Mouse (Mus musculus) kidney, embryonic 14.5 days (tissue): ENCODE measurements around the gene Tmem143. TPM values are rescaled to one million over a fixed set of nuclear protein-coding genes. Genes with fewer than 3 reads are reported as not detected.

Experiments used
- ATAC-seq: fragments of 200-750 bp; cut with Nextera tagmentation; 2 replicates; pipeline ENCODE4 v1.8.0; 2017; ENCODE audit warnings: moderate number of reproducible peaks, mild to moderate bottlenecking, moderate TSS enrichment, moderate library complexity; ENCODE audit not compliant: low FRiP score, low TSS enrichment
- H3K27ac ChIP-seq: fragments of 300-500 bp; sonication (generic); 2 replicates; pipeline ENCODE4 v1.5.1; 2014; ENCODE audit warnings: low read depth, mild to moderate bottlenecking, low read length, moderate library complexity, mixed read lengths
- H3K27me3 ChIP-seq: fragments of 300-500 bp; sonication (generic); 2 replicates; pipeline ENCODE4 v1.6.1; 2014; ENCODE audit warnings: mild to moderate bottlenecking, low read length; ENCODE audit not compliant: control insufficient read depth, insufficient read depth
- H3K36me3 ChIP-seq: fragments of 300-500 bp; sonication (generic); 2 replicates; pipeline ENCODE4 v1.6.1; 2014; ENCODE audit warnings: low read length, mixed read lengths; ENCODE audit not compliant: control insufficient read depth, insufficient read depth
- H3K4me1 ChIP-seq: fragments of 300-500 bp; sonication (generic); 2 replicates; pipeline ENCODE4 v1.6.1; 2014; ENCODE audit warnings: low read length, mixed read lengths; ENCODE audit not compliant: control insufficient read depth, insufficient read depth
- H3K4me2 ChIP-seq: fragments of 300-500 bp; sonication (generic); replicated peaks from 2 replicates; pipeline ENCODE4 v1.6.1; 2014; ENCODE audit warnings: low read depth, mild to moderate bottlenecking, low read length
- H3K4me3 ChIP-seq: fragments of 300-500 bp; sonication (generic); 2 replicates; pipeline ENCODE4 v1.5.1; 2014; ENCODE audit warnings: mild to moderate bottlenecking, low read length
- H3K9ac ChIP-seq: fragments of 300-500 bp; sonication (generic); 2 replicates; pipeline ENCODE4 v1.6.1; 2014; ENCODE audit warnings: low read depth, mild to moderate bottlenecking, low read length, moderate library complexity
- H3K9me3 ChIP-seq: fragments of 300-500 bp; sonication (generic); 2 replicates; pipeline ENCODE4 v1.6.1; 2016; ENCODE audit warnings: low read length; ENCODE audit not compliant: control insufficient read depth
- WGBS: fragments of 180-500 bp; shearing (Covaris S2); extraction: QIAGEN DNeasy Blood & Tissue Kit; methylation state at CpG from one replicate; pipeline ENCODE4 v1.1.7; 2014; 5-methylcytosine and 5-hydroxymethylcytosine counted together
- polyA plus RNA-seq: library from polyadenylated mRNA; unstranded; fragments of >200 nt; fragmentation: Nextera tagmentation; extraction: Ambion mirVana; gene quantifications from 2 replicates; pipeline ENCODE4 v1.2.1, GENCODE M21; 2014

Gene Tmem143
- polyA plus RNA-seq, 1 experiment from 2014 or later, result 4.5 TPM

DNA sequence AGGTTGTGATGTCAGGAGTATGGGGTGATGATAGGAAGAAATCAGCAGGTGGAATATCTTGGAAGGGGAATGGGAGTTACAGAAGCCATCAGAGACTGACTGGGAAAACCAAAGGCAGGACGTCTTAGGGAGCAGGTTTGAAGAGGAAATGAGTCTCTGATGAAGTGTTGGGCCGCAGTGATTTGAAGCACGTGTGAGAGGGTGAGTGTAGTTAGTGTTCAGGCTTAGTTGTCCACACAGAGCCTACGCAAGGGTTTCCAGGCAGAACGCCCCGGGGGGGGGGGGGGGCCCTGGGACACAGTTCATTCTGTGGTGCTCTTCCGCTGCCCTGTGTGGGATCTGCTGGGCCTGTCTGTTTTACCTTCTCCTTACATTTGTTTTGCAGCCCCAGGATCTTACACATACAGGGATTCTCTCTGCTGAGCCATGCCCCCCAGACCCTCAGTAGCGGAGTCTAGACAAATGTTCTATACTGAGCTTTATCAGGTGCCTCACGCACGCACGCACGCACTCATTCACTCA, 5.8 kb downstream of the Tmem143 start:
- no peaks in the 10 kb centered on the region for H3K27me3 ChIP-seq
- H3K4me1 ChIP-seq, result no peaks in the 10 kb centered on the region
- WGBS, result 81% methylated on average over 11 of the region's 12 CpGs
- no peaks in the 10 kb centered on the region for H3K36me3 ChIP-seq
- H3K27ac ChIP-seq, result no peak overlapping the region
- no peak for ATAC-seq
- H3K9me3 ChIP-seq, result no peaks in the 10 kb centered on the region
- H3K9ac ChIP-seq, result no peak overlapping the region
- no peak overlapping the region for H3K4me2 ChIP-seq
- no peak overlapping the region for H3K4me3 ChIP-seq

DNA sequence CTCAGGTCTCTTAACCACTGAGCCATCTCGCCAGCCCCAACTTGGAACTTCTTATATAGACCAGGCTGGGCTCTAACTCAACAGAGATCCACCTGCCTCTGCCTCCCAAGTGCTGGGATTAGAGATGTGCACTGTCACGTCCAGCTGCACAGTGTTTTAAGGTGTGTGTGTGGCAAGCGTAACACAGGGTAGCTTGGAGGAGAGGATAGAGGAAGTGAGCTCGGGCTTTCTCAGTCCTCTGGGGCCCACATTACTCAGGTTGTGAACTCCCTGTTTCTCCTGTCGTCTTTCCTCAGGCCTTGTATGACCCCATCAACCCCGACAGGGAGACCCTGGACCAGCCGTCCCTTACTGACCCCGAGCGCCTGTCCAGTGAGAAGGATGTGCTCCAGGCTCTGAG, 9.9 kb downstream of the Tmem143 start:
- no peak for ATAC-seq
- Histone ChIP-seq H3K36me3 (peaks cover 5% of the 10 kb centered on the region; the same call in 1 of the 2 replicates), H3K9ac (no peak overlapping the region), H3K27ac (no peak overlapping the region), H3K27me3 (no peaks in the 10 kb centered on the region), H3K4me3 (no peak overlapping the region), H3K4me2 (no peak overlapping the region), H3K9me3 (no peaks in the 10 kb centered on the region), H3K4me1 (no peaks in the 10 kb centered on the region)
- 79% methylated on average over 9 of the region's 9 CpGs for WGBS

DNA sequence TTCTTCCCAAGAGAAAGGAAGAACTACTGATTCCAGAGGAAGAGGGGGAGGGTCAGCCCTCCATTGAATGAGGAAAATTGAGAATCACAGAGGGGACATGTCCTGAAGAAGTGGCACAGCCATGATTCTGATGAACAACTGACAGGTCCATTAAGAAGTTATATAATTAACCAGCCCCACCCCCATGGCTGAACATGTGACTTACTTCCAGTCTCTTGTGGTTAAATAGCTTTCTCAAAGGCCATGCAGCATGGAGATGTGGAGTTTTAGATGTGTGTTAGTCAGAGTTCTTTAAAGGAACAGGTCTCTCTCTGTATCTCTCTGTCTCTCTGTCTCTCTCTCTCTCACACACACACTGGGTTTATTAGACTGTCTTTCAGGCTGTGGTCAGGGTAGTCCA, 11.6 kb downstream of the Tmem143 start:
- Histone ChIP-seq H3K4me3 (no peak overlapping the region), H3K27me3 (no peaks in the 10 kb centered on the region), H3K4me2 (no peak overlapping the region), H3K36me3 (peaks cover 5% of the 10 kb centered on the region; the same call in 1 of the 2 replicates), H3K9ac (no peak overlapping the region), H3K27ac (no peak overlapping the region), H3K4me1 (no peaks in the 10 kb centered on the region), H3K9me3 (no peaks in the 10 kb centered on the region)
- no peak for ATAC-seq

DNA sequence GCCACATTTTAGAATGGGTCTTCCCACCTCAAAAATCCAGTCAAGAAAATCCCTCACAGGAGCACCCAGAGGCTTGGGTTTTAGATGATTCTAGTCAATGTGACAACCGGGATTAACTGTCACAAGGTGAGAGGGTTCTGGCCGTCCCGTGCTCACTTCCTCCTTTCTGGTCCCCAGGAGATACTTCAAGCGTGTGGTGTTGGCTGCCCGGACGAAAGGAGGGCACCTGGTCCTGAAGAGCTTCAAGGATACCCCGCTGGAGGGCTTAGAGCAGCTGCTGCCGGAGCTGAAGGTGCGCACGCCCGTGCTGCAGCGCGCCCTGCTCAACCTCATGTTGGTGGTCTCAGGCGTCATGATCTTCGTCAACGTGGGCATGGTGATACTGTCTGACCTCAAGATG, 12.4 kb downstream of the Tmem143 start:
- no peaks in the 10 kb centered on the region for H3K27me3 ChIP-seq
- H3K36me3 ChIP-seq, result peaks cover 5% of the 10 kb centered on the region; the same call in 1 of the 2 replicates
- H3K9me3 ChIP-seq, result no peaks in the 10 kb centered on the region
- no peak for ATAC-seq
- no peak overlapping the region for H3K27ac ChIP-seq
- WGBS, result 91% methylated on average over 16 of the region's 16 CpGs
- H3K4me2 ChIP-seq, result no peak overlapping the region
- no peak overlapping the region for H3K9ac ChIP-seq
- no peak overlapping the region for H3K4me3 ChIP-seq
- no peaks in the 10 kb centered on the region for H3K4me1 ChIP-seq

DNA sequence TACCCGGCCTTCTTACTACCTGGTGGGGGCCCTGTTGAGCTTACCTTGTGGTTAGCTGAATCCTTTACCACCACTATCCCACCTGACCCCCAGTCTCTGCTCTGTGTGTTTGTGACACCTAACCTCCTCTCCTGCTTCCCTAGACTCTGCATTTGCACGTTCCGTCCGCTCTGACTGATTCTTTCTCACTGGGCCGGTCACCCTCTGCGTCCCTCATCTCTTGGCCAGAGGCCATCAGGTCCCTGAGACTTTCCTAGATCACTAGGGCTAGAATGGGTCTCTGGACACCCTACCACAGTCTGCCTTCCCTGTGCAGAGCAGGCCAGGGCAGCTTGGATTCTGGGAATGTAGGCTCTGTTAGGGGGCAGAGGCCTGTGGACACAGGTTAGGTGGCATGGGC, 17.3 kb downstream of the Tmem143 start:
- Histone ChIP-seq H3K4me2 (no peak overlapping the region), H3K9me3 (no peaks in the 10 kb centered on the region), H3K27ac (no peak overlapping the region), H3K4me3 (no peak overlapping the region), H3K9ac (0 out of 2 replicates have a peak overlapping the region, but pooled peaks have one; percentile 18), H3K36me3 (peaks cover 5% of the 10 kb centered on the region; the same call in 1 of the 2 replicates), H3K27me3 (no peaks in the 10 kb centered on the region), H3K4me1 (peaks cover 25% of the 10 kb centered on the region)
- WGBS, result 88% methylated on average over 6 of the region's 6 CpGs
- no peak for ATAC-seq

DNA sequence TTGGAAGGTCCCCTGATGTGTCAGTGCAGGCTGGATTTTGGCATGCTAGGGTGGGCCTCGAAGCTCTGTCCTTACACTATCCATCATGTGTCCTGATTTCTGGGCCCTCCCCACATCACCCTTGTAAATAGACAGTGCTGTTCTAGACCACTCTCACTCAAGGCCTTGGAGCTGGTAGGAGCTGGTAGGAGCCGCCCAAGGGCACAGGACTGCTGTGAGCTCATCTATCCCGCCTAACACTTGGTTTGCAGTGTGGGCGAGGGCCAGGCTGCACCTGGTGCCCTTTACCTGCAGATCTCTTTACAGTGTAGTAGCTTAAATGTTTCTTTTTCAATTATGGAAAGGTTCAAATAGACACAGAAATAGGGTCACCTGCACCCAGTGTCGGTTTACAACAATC, 18.3 kb downstream of the Tmem143 start:
- no peak overlapping the region for H3K27ac ChIP-seq
- peaks cover under 1% of the 10 kb centered on the region; the same call in 1 of the 2 replicates for H3K36me3 ChIP-seq
- H3K4me1 ChIP-seq, result peaks cover 32% of the 10 kb centered on the region
- whole genome bisulfite sequencing, result 88% methylated on average over 5 of the region's 5 CpGs
- H3K4me2 ChIP-seq, result no peak overlapping the region
- no peak overlapping the region for H3K9ac ChIP-seq
- no peaks in the 10 kb centered on the region for H3K27me3 ChIP-seq
- no peak overlapping the region for H3K4me3 ChIP-seq
- no peaks in the 10 kb centered on the region for H3K9me3 ChIP-seq
- no peak for ATAC-seq

DNA sequence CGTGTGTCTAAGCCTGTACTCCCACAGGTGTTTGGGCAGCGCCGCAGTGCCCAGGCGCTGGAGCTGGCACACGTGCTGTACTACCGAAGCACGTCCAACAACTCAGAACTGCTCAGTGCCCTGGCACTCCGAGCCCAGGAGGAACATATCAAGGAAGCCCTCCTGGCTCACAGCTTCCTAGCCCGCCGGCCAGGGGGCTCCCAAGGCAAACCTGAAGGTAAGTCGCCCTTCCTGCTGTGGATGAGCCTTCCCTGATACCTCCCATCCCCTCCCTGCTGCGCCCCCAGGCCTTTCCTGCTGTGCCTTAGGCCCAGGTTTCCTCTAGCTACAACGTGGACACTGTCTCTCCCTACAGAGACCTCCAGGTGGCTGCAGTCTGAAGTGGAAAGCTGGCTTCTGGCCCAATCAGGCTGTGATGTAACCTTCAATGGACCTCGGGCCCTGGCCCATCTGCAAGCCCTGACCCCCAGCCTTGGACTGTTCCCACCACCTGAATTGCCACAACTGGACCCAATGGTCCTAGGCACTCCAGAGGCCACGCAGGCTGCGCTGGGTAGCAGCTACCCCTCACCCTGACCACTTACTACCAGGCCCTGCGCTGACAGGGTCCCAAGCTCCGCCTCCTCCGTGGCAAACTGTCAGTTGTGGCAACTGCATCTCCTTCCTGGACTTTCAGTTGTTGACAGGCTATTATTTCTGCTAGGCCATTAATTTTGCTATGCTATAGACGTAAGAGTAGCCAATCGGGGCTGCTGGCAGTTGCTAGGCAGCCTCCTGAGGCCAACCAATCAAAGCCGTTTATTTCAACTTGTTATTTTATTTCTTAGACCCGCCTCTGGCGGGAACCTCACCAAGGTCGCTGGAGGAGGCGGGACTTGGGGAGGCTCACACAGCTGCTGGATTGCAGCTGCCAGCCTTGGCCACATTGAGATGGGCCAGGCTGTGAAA, 19.6 kb downstream of the Tmem143 start:
- peak overlapping the region; percentile 44 for H3K4me2 ChIP-seq
- WGBS, result 31% methylated on average over 26 of the region's 26 CpGs
- H3K9ac ChIP-seq, result peak overlapping the region; percentile 42

DNA sequence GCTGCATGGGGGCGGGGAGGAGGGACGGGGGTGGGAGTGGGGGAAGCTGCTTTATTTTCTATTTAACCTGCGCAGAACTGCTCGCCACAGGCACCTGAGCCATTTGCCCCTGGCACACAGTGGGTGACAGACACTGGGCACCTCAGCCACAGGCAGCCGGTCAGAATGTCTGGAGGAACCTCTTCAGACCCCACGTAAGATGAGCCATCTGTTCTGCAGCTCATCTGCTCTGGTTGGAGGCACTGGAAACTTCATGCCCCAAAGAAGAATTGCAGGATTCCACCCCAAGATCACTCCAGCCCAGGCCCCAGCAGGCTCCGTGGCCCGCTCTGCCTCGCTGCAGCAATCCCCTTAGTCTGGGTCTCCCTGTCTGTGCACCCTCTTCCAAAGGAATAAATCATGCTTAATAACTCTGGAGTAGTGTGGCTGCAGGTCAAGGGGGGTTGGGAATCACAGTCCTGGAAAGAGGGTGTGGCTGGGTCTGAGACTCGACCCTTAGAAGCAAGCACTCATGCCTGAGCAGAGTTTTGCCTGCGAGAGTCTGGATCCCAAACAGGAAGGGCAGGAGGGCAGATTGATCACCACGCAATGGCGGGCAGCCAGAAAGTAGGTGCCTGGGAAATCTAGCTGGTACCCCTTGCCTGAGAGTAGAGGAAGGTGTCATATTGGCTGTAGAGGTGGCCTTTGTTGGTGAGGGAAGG, 20.4 kb downstream of the Tmem143 start:
- peak overlapping the region; percentile 36 for H3K9ac ChIP-seq
- H3K27ac ChIP-seq, result peak overlapping the region; percentile 90
- WGBS, result 12% methylated on average over 13 of the region's 13 CpGs
- H3K4me2 ChIP-seq, result peak overlapping the region; percentile 44
- H3K4me3 ChIP-seq, result peak overlapping the region; percentile 18; the same call in 1 of the 2 replicates
- H3K27me3 ChIP-seq, result no peaks in the 10 kb centered on the region
- H3K9me3 ChIP-seq, result no peaks in the 10 kb centered on the region
- ATAC-seq, result peak; percentile 14
- H3K36me3 ChIP-seq, result no peaks in the 10 kb centered on the region; the same call in 1 of the 2 replicates
- H3K4me1 ChIP-seq, result peaks cover 50% of the 10 kb centered on the region

More for the DNA sequence above, 19.6 kb downstream of the Tmem143 start:
- Histone ChIP-seq H3K9me3 (no peaks in the 10 kb centered on the region), H3K4me1 (peaks cover 42% of the 10 kb centered on the region), H3K27ac (peak overlapping the region; percentile 90), H3K4me3 (peak overlapping the region; percentile 18), H3K27me3 (no peaks in the 10 kb centered on the region), H3K36me3 (no peaks in the 10 kb centered on the region; the same call in 1 of the 2 replicates)
- ATAC-seq, result peak; percentile 82
